Mouse (Mus musculus) kidney, adult 2 months (tissue): ENCODE results near the gene Dab2.

ENCODE experiments used
- CTCF ChIP-seq: fragments of 200-500 bp; conservative IDR thresholded peaks from 2 replicates; pipeline ENCODE4 v1.5.1; 2011; ENCODE audit warnings: low read depth, mild to moderate bottlenecking, control low read depth, low read length, moderate library complexity, mixed read lengths; ENCODE audit not compliant: insufficient read depth, insufficient read length
- POLR2A ChIP-seq: fragments of 200-500 bp; IDR thresholded peaks from one replicate; pipeline ENCODE4 v1.6.1; 2011; ENCODE audit warnings: low read depth, low read length, control low read depth

GRCm38 (mm10) chr15:6376785-6377184, 77.2 kb downstream of the Dab2 start:
- TF ChIP-seq POLR2A, result no peak
- no peak for TF ChIP-seq CTCF
